Mouse (Mus musculus): ENCODE measurements around the gene Tctex1d2. TPM values are rescaled to one million over a fixed set of nuclear protein-coding genes. Genes with fewer than 3 reads are reported as not detected.

Tctex1d2 gene
- polyA plus RNA-seq, 2 experiments: 16.9 to 25.6 TPM

DNA sequence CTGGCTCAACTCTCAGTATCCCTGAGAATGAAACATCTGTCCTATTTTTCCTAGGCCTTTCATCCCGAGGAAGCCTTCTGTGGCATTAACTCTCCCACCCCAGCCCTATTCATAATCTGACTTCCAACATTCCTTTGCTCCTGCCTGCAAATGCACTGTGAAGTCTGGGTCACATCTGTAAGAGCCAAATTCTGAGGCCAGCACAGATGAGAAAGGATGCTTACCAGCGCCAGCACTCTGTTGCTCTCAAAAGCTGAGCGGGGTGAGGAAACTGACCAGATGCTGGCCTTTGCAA, 23.0 kb upstream of the Tctex1d2 start:
- TF ChIP-seq POLR2A (IDR thresholded peaks at IDR 0.05; ENCODE audit: borderline replicate concordance, extremely low read depth, insufficient read depth, insufficient read length): no peak
- ATAC-seq (ENCODE audit: low FRiP score, low read depth) (no peak), DNase-seq (ENCODE audit: low spot score) (no peak)
- no peaks in the 10 kb centered on the region for H3K27me3 ChIP-seq (ENCODE audit: control insufficient read depth, insufficient read depth, low read length)
- no peaks in the 10 kb centered on the region for H3K9me3 ChIP-seq (ENCODE audit: control insufficient read depth, low read length)
- H3K27ac ChIP-seq (replicated peaks; ENCODE audit: low read depth, low read length): no peak overlapping the region
- peaks cover 17% of the 10 kb centered on the region for H3K36me3 ChIP-seq (ENCODE audit: control insufficient read depth, insufficient read depth, low read length)
- WGBS: 52% methylated on average over 3 of the region's 3 CpGs
- no peaks in the 10 kb centered on the region for H3K4me1 ChIP-seq (ENCODE audit: control insufficient read depth, insufficient read depth, low read length)
- H3K4me2 ChIP-seq (replicated peaks; ENCODE audit: low read depth, low read length, severe bottlenecking): no peak overlapping the region
- no peak overlapping the region for H3K9ac ChIP-seq (ENCODE audit: low read depth, low read length, severe bottlenecking)
- no peak overlapping the region for H3K4me3 ChIP-seq (replicated peaks; ENCODE audit: low read length)

DNA sequence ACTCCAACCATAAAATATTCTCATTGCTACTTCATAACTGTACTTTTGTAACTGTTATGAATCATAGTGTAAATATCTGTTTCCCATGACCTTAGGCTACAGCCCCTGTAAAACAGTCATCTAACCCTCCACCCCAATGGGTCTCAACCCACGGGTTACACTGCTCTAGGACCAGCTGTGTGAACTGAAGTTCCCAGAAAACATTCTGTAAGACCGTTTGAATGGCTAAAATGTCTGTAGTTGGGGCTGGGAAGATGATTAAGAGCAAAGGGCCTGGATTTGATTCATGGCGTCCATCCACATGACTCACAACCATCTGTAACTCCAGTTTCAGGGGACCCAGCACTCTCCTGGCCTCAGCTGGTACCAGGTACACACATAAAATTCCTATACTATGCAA, 21.3 kb upstream of the Tctex1d2 start:
- Histone ChIP-seq H3K9me3 (ENCODE audit: control insufficient read depth, low read length) (no peaks in the 10 kb centered on the region), H3K27ac (replicated peaks; ENCODE audit: low read depth, low read length) (no peak overlapping the region), H3K36me3 (ENCODE audit: control insufficient read depth, insufficient read depth, low read length) (peaks cover 3% of the 10 kb centered on the region), H3K4me1 (ENCODE audit: control insufficient read depth, insufficient read depth, low read length) (no peaks in the 10 kb centered on the region), H3K27me3 (ENCODE audit: control insufficient read depth, insufficient read depth, low read length) (no peaks in the 10 kb centered on the region), H3K4me3 (replicated peaks; ENCODE audit: low read length) (no peak overlapping the region), H3K9ac (ENCODE audit: low read depth, low read length, severe bottlenecking) (no peak overlapping the region), H3K4me2 (replicated peaks; ENCODE audit: low read depth, low read length, severe bottlenecking) (no peak overlapping the region)
- 60% methylated on average over 3 of the region's 3 CpGs for WGBS
- no peak for DNase-seq (ENCODE audit: low spot score)
- ATAC-seq (ENCODE audit: low FRiP score, low read depth): no peak
- TF ChIP-seq POLR2A (IDR thresholded peaks at IDR 0.05; ENCODE audit: borderline replicate concordance, extremely low read depth, insufficient read depth, insufficient read length): no peak

DNA sequence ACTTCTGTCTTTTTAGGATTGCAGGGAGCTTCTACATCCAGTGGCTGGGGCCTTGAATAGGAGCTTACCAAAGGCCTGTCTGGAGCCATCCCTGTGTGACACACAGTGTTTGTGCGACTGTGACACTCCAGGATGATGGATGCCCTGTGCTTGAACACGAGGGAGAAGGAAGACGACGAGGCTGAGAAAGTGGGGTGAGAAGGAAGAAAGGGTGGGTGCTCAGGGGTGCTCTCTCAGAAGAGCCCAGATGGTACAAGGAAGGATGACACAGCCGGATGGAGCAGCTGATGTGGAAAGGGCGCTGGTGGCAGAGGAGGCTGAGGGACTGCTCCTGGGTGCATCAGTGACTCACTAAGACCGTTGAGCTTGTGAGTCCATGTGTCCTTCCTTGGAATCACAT, 19.2 kb upstream of the Tctex1d2 start, which contains the start of gene Tm4sf19:
Gene Tm4sf19 (plus strand): TSS at position 240 of the 400 bp plus-strand sequence.
- Histone ChIP-seq H3K27ac (replicated peaks; ENCODE audit: low read depth, low read length) (no peak within 1 kb of the TSS), H3K27me3 (ENCODE audit: control insufficient read depth, insufficient read depth, low read length) (no peaks in the 10 kb centered on the region), H3K36me3 (ENCODE audit: control insufficient read depth, insufficient read depth, low read length) (no peaks in the 10 kb centered on the region), H3K9me3 (ENCODE audit: control insufficient read depth, low read length) (no peaks in the 10 kb centered on the region), H3K4me1 (ENCODE audit: control insufficient read depth, insufficient read depth, low read length) (no peaks in the 10 kb centered on the region), H3K9ac (ENCODE audit: low read depth, low read length, severe bottlenecking) (no peak within 1 kb of the TSS), H3K4me3 (replicated peaks; ENCODE audit: low read length) (no peak within 1 kb of the TSS), H3K4me2 (replicated peaks; ENCODE audit: low read depth, low read length, severe bottlenecking) (no peak within 1 kb of the TSS)
- TF ChIP-seq POLR2A (IDR thresholded peaks at IDR 0.05; ENCODE audit: borderline replicate concordance, extremely low read depth, insufficient read depth, insufficient read length): no peak
- ATAC-seq (ENCODE audit: low FRiP score, low read depth) (no peak), DNase-seq (ENCODE audit: low spot score) (no peak)
- 78% methylated on average over 7 of the region's 7 CpGs for WGBS

DNA sequence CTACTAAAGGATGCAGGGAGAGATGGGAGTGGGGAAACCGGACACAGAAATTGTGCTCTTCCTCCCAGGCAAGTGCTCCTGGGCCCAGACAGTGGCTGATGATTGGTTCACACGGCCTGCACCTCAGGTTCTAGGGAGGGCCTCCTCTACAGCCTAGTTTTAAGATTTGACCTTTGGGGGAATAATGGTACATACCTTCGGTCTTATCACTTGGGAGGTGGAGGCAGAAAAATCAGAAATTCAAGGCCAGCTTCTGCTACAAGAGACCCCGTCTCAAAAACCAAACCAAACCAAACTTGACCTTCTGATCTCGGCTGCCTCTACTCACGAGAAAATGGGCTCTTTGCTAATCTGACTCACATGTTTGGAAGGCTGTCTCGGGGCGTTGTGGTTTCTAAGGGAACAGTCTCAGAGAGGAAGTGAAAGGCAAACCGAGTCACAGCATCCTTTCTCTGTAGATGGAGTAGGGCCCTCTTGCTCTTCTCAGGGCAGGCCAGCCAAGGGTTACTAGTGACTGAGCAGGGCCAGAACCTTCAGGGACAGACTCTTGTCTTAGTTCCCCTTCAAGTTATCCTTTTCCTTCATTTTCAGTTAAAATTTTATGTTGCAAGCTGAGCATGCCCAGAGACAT, 18.1 kb upstream of the Tctex1d2 start:
- no peak for TF ChIP-seq POLR2A (IDR thresholded peaks at IDR 0.05; ENCODE audit: borderline replicate concordance, extremely low read depth, insufficient read depth, insufficient read length)
- Histone ChIP-seq H3K27ac (replicated peaks; ENCODE audit: low read depth, low read length) (no peak overlapping the region), H3K27me3 (ENCODE audit: control insufficient read depth, insufficient read depth, low read length) (no peaks in the 10 kb centered on the region), H3K4me2 (replicated peaks; ENCODE audit: low read depth, low read length, severe bottlenecking) (no peak overlapping the region), H3K9me3 (ENCODE audit: control insufficient read depth, low read length) (no peaks in the 10 kb centered on the region), H3K4me1 (ENCODE audit: control insufficient read depth, insufficient read depth, low read length) (no peaks in the 10 kb centered on the region), H3K9ac (ENCODE audit: low read depth, low read length, severe bottlenecking) (no peak overlapping the region), H3K36me3 (ENCODE audit: control insufficient read depth, insufficient read depth, low read length) (no peaks in the 10 kb centered on the region), H3K4me3 (replicated peaks; ENCODE audit: low read length) (no peak overlapping the region)
- no peak for DNase-seq (ENCODE audit: low spot score)
- no peak for ATAC-seq (ENCODE audit: low FRiP score, low read depth)
- WGBS: 82% methylated on average over 9 of the region's 9 CpGs

DNA sequence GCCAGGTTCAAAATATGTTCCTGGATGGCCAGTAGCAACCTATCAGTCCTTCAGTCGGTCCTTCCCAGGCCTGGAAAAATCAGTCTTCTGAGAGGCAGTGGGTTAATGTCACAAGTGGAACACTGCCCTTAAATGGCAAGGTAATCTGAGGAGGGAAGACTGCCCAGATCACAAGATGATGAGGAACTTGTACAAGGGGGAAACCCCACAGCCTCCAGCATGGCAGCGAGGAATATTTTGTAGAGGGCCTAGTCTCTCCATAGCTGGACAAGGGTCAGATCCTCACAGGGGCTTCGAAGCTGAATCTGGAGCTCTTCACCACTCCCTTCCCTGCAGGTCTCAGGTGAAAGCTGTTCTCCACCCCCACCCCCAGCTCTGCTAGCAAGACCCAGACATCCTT, 16.7 kb upstream of the Tctex1d2 start:
- Histone ChIP-seq H3K4me2 (replicated peaks; ENCODE audit: low read depth, low read length, severe bottlenecking) (no peak overlapping the region), H3K9me3 (ENCODE audit: control insufficient read depth, low read length) (no peaks in the 10 kb centered on the region), H3K36me3 (ENCODE audit: control insufficient read depth, insufficient read depth, low read length) (no peaks in the 10 kb centered on the region), H3K4me3 (replicated peaks; ENCODE audit: low read length) (no peak overlapping the region), H3K4me1 (ENCODE audit: control insufficient read depth, insufficient read depth, low read length) (no peaks in the 10 kb centered on the region), H3K9ac (ENCODE audit: low read depth, low read length, severe bottlenecking) (no peak overlapping the region), H3K27ac (replicated peaks; ENCODE audit: low read depth, low read length) (no peak overlapping the region), H3K27me3 (ENCODE audit: control insufficient read depth, insufficient read depth, low read length) (no peaks in the 10 kb centered on the region)
- no peak for ATAC-seq (ENCODE audit: low FRiP score, low read depth)
- 75% methylated on average over 3 of the region's 3 CpGs for WGBS
- DNase-seq (ENCODE audit: low spot score): no peak
- TF ChIP-seq POLR2A (IDR thresholded peaks at IDR 0.05; ENCODE audit: borderline replicate concordance, extremely low read depth, insufficient read depth, insufficient read length): no peak

DNA sequence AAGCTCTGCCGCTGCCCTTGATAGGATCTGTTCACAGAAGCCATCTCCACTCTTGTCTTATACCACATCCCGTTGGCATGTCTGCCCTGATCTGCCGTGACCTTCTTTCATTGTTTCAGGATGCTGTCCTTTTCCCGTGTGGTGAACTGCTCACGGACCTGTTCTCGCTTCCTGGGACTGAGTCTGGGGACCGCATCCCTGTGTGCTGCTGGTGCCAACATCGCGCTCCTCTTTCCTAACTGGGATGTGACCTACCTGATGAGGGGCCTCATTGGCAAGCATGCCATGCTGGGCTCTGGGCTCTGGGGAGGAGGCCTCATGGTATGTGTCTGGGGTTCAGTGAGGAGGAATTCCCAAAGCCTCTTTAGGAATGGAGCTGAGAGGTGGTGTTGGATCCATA, 13.8 kb upstream of the Tctex1d2 start:
- no peaks in the 10 kb centered on the region for H3K27me3 ChIP-seq (ENCODE audit: control insufficient read depth, insufficient read depth, low read length)
- no peaks in the 10 kb centered on the region for H3K36me3 ChIP-seq (ENCODE audit: control insufficient read depth, insufficient read depth, low read length)
- ATAC-seq (ENCODE audit: low FRiP score, low read depth): no peak
- no peaks in the 10 kb centered on the region for H3K4me1 ChIP-seq (ENCODE audit: control insufficient read depth, insufficient read depth, low read length)
- no peak overlapping the region for H3K9ac ChIP-seq (ENCODE audit: low read depth, low read length, severe bottlenecking)
- no peaks in the 10 kb centered on the region for H3K9me3 ChIP-seq (ENCODE audit: control insufficient read depth, low read length)
- 93% methylated on average over 9 of the region's 9 CpGs for WGBS
- H3K4me3 ChIP-seq (replicated peaks; ENCODE audit: low read length): no peak overlapping the region
- DNase-seq (ENCODE audit: low spot score): no peak
- no peak overlapping the region for H3K4me2 ChIP-seq (replicated peaks; ENCODE audit: low read depth, low read length, severe bottlenecking)
- no peak for TF ChIP-seq POLR2A (IDR thresholded peaks at IDR 0.05; ENCODE audit: borderline replicate concordance, extremely low read depth, insufficient read depth, insufficient read length)
- H3K27ac ChIP-seq (replicated peaks; ENCODE audit: low read depth, low read length): no peak overlapping the region

Measured in limb, embryonic 14.5 days (tissue).